Mouse (Mus musculus): Measurements from ENCODE around the gene Ambp. TPM values are rescaled to one million over a fixed set of nuclear protein-coding genes. Genes with fewer than 3 reads are reported as not detected.

Ambp gene
- total RNA-seq (2015; ENCODE audit: low replicate concordance) (not detected in 2 replicates), total RNA-seq (2017; ENCODE audit: low replicate concordance) (not detected in 2 replicates)

- no peak for ATAC-seq (replicated peaks; ENCODE audit: low FRiP score, poor library complexity, severe bottlenecking)
Observed at GRCm38 (mm10) chr4:63154699-63155098, at the start of gene Ambp. Ambp (minus strand) TSS chr4:63154799.

DNA sequence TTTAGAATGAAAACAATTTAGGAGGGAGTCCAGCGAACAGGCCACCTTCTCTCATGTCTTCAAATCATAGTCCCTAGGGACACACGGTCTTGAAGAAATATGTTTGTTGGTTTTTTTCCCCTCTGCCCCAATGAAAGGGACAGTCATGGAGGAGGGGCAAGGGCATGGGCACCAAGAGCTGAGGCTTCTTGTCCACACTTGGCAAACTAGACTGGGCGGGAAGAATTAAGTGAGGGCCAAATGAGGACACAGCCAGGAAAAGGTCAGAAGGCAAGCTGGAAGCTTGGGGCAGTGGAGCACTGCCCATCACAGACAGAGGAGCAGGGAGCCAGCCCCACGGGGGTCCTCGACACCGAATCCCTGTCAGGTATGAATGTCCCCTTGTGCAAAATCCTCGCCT is 49.3 kb upstream of the Ambp start:
- no peak for ATAC-seq (replicated peaks; ENCODE audit: low FRiP score, poor library complexity, severe bottlenecking)

DNA sequence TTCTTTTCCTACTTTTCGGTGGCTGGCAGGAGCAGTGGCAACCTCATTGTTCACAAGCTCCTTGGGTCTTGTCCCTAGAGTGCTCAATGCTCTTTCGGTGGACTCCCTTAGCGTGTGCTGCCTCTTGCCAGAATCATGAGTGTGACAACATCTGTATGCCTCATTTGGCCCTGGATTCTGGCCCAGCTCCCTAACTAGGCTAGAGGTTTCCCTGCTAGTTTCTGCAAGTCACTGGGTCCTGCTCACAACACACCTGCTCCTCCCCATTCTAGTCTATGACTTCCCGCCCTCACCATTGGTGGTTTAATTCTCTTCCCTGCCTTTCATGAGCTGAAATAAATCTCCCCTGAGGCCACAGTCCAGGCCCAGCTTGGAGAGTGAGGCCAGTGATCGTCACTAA is 44.8 kb upstream of the Ambp start:
- ATAC-seq (replicated peaks; ENCODE audit: low FRiP score, poor library complexity, severe bottlenecking): no peak

DNA sequence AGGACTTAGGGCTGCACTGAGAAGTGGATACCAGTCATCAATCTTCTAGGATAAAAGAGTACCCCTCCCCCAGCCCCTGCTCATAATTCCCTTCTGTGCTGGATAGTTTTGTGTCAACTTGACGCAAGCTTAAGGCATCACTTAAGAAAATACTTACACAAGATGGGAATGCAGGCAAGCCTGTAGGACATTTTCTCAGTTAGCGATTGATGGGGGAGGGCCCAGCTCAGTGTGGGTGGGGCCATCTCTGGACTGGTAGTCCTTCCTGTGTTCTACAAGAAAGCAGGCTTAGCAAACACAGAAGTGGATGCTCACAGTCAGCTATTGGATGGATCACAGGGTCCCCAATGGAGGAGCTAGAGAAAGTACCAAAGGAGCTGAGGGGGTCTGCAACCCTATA is 39.8 kb upstream of the Ambp start:
- ATAC-seq (replicated peaks; ENCODE audit: low FRiP score, poor library complexity, severe bottlenecking): no peak

- no peak for ATAC-seq (replicated peaks; ENCODE audit: low FRiP score, poor library complexity, severe bottlenecking)
Observed at GRCm38 (mm10) chr4:63191641-63192040, 37.0 kb upstream of the Ambp start.

DNA sequence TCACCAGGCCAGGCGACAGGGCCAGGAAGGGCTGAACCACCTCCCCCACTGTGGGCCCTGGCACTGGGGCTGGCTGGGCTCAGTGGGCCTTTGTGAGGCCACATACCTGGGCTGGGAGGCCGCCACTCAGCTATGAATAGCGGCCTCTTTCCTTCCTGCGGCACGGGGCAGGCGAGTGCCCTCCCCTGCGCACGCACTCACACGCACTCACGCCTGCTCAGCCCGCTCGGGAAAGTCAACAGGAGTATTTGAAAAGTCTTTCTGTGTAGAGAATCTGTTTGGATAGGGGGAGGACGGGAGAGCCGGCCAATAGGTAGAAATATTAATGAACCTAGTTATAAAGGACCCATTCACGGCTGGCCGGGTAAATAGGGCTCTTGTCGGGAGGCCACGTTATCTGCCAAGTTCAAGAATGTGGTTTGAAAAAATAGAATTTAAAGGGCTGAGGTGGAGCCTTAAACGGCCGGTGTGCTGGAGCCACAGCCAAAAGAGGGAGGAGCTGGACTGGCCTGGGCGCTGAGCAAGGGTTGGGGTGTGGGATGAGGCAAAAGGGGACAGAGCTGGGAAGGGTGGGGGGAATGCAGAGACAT is 31.8 kb upstream of the Ambp start:
- no peak for ATAC-seq (replicated peaks; ENCODE audit: low FRiP score, poor library complexity, severe bottlenecking)

DNA sequence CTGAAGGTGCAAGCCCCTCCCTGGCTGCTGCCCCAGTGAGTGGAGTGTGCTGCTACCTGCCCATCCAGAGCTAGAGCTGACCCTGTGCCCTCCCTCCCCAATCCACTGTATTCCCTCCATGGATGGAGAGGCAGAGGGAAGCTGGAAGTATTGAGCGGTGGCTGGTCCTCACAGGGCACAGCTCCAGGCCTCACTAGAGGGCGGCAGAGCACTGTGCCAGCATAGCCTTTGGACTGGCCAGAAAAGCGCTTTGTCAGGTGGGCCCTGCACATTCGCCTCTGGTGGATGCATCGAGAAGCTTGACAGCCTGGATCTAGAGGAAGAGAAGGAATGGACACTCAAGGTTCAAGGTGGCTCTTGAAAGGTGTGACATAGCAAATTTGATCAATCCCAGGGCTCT is 27.0 kb upstream of the Ambp start:
- no peak for ATAC-seq (replicated peaks; ENCODE audit: low FRiP score, poor library complexity, severe bottlenecking)

GRCm38 (mm10) chr4:63171969-63172685 is 17.5 kb upstream of the Ambp start, which contains the start of gene Kif12:
Kif12 (minus strand) TSS chr4:63172131.
- no peak for ATAC-seq (replicated peaks; ENCODE audit: low FRiP score, poor library complexity, severe bottlenecking)

GRCm38 (mm10) chr4:63171122-63171521 is 16.5 kb upstream of the Ambp start:
- ATAC-seq (replicated peaks; ENCODE audit: low FRiP score, poor library complexity, severe bottlenecking): no peak

- no peak for ATAC-seq (replicated peaks; ENCODE audit: low FRiP score, poor library complexity, severe bottlenecking)
Observed at GRCm38 (mm10) chr4:63170061-63170460, 15.5 kb upstream of the Ambp start.

- no peak for ATAC-seq (replicated peaks; ENCODE audit: low FRiP score, poor library complexity, severe bottlenecking)
Observed at GRCm38 (mm10) chr4:63166323-63166722, 11.7 kb upstream of the Ambp start.

- no peak for ATAC-seq (replicated peaks; ENCODE audit: low FRiP score, poor library complexity, severe bottlenecking)
Observed at GRCm38 (mm10) chr4:63165636-63166035, 11.0 kb upstream of the Ambp start.

- ATAC-seq (replicated peaks; ENCODE audit: low FRiP score, poor library complexity, severe bottlenecking): no peak; the same call in 1 of the 2 replicates
Observed at GRCm38 (mm10) chr4:63158961-63159592, 4.5 kb upstream of the Ambp start.

- ATAC-seq (replicated peaks; ENCODE audit: low FRiP score, poor library complexity, severe bottlenecking): no peak
Observed at GRCm38 (mm10) chr4:63158192-63158591, 3.6 kb upstream of the Ambp start.

DNA sequence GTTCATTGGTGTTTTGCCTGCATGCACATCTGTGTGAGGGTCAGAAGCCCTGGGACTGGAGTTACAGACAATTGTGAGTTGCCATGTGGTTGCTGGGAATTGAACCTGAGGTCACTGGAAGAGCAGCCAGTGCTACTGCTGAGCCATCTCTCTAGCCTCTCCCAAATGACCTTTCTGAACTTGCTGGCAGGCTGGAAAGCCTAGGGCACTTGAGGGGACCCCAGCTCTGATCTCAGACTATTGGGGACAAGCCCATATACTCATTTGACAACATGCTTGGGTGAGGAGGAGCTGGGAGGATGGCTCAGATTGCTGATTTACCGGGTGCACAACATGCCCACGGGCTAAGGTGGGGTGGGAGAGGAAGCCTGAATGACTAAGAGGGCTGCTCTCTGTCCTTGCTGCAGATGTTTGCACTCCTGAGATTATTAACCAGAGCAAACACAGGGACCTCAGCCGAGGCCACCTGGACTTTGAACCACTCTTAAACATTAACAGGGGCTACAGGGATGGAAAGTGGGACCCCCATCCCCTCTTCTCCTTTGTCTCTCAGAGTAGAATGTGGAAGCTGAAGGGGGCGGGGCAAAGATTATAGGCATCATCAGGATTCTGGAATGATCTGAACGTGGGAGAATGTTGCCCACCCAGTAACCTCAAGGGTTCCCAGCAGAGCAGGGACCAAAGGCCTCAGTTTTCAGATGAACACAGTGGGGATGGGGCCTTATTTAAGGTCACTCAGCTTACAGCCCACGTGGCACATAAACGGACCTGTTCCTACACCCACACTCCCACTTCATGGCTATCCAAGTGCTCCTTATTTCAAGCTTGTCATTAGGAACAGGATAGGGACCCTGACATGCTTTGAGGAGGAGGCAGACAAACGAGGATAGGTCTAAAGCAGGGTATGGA is 2.4 kb upstream of the Ambp start:
- ATAC-seq (replicated peaks; ENCODE audit: low FRiP score, poor library complexity, severe bottlenecking): no peak

DNA sequence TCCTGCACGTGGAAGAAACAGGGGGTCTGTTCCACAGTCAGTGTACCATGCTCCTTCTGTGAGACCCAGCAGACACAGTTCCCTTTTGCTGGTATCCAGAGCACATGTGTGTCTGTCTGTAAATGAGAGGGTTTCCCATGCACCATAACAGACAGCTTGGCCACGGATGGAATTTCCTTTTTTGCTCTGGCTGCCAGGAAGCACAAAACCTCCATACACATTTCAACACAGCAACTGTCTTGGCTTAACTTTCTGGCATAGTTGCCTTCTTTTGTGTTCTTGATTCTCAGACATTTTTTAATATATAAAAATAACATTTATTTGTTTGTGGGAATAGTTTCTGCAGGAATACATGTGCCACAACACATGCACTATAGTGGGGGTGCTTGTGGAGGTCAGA is 997 bp upstream of the Ambp start:
- no peak for ATAC-seq (replicated peaks; ENCODE audit: low FRiP score, poor library complexity, severe bottlenecking)

DNA sequence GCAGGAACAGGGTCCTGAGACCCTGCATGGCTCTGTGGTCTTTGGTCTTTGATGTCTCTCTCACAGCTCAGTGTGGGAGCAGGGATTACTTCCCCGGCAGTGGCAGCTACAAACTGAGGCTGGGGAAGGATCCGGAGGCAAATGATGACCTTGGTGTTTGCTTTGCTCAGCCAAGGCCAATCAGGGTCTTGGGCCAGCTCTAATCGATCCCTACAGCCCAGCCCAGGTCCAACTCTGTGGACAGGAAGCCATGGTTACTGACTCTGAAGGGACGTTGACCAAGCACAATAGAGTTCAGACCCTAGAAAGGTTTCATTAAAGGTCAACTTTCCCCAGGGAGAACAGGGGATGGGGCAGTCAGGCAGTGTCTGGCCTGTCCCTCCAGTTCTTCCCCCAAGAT is 571 bp downstream of the Ambp start:
- ATAC-seq (replicated peaks; ENCODE audit: low FRiP score, poor library complexity, severe bottlenecking): no peak

DNA sequence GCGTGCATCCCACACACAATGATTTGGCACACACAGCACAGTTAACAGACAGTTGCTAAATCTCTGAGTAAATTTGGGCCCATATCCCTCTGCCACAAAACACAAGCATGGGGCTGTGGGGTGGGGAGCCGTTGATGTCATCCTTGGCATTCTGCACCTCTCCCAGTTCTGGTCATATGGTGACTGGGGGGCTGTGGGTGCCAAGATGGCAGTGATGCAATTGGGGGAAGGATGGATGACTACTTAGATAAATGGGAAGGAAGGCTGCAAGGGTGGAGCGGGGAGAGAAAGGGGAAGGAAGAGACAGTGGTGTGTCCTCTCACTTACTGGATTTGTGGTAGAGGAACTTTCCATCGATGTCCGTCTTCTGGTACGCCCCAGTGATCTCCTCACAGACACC is 3.5 kb downstream of the Ambp start:
- no peak for ATAC-seq (replicated peaks; ENCODE audit: low FRiP score, poor library complexity, severe bottlenecking)

DNA sequence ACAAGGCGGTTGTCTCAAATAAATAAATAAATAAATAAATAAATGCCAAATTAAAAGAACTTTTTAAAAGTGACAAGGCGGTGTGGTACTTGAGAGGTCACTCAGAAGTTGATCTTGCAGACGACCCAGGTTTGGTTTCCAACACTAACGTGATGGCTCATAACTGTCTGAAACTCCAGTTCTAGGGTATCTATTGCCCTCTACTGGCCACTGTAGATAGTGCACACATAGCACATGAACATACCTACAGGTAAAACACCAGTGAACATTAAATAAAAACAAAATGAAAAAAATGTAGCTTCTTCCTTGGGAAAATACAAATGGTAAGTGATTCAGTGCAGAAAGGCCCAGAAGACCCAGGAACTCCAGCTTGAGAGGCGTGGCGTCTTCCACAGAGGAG is 7.3 kb downstream of the Ambp start:
- no peak for ATAC-seq (replicated peaks; ENCODE audit: low FRiP score, poor library complexity, severe bottlenecking)
